Mouse (Mus musculus) cerebellum, adult 8-10 months (tissue): ENCODE data around the gene AC131692.1.

ENCODE experiments used
- DNase-seq: peaks from one replicate; pipeline ENCODE4 v3.0.0; 2022

The AC131692.1 gene

DNA sequence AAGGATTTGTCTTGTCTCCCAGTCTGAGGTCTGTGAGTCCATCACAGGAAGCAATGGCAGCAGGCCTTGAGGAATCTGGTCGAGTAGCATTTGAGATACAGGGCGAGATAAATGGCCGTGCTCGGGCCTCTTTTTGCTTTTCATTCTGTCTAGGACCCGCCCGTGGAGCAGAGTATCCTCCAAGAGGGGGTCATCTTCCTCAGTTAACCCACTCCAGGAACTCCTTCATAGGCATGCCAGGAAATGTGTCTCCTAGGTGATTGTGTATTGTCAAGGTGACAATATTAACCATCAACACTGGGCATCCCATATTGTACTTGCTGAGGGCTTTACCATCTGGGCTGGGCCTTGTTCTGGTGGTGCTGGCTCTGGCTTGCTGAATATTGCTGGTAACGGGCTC is at the start of gene AC131692.1:
AC131692.1 (plus strand) TSS at position 301 of the 400 bp plus-strand sequence.
- DNase-seq: no peak

DNA sequence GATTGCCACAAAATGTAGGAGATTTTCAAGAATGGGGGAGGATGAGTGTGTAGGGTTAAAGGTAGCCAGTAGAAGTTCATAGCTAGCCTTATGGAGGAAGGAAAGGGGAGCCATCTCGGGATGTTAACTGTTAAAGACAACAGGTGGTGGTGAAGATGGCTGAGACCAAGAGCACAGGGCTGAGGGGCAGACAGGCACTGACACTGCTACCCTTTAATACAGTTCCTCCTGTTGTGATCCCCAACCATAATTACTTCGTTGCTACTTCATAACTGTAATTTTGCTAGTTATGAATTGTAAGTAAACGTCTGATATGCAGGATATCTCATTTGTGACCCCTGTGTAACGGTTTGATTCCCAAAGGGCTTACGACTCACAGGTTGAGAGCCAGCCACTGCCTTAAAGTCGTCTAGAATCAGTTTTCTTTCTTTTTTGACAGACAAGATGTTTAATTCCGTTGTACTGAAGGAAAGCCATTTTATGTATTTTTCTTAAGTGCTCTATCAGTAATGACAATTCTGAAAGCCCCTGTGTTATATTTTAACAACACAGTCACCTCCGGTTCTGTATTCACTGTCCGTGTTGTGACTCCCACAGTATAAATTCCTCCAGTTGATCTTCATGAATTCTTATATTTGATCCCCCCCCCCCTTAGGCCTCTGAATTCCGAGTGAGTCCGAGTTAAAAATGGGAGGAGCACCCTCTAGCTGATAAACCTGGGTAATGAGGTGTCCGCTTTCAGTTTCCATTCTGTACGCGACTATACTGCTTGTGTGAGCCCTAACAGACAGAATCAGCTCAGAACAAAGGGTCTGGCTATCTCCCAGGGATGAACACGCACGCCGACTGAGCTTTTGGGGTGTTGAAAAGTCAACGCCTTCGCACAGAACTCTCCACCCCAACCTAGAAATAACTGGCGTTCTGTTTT is 48.6 kb upstream of the AC131692.1 start:
- DNase-seq: peak; percentile 16

DNA sequence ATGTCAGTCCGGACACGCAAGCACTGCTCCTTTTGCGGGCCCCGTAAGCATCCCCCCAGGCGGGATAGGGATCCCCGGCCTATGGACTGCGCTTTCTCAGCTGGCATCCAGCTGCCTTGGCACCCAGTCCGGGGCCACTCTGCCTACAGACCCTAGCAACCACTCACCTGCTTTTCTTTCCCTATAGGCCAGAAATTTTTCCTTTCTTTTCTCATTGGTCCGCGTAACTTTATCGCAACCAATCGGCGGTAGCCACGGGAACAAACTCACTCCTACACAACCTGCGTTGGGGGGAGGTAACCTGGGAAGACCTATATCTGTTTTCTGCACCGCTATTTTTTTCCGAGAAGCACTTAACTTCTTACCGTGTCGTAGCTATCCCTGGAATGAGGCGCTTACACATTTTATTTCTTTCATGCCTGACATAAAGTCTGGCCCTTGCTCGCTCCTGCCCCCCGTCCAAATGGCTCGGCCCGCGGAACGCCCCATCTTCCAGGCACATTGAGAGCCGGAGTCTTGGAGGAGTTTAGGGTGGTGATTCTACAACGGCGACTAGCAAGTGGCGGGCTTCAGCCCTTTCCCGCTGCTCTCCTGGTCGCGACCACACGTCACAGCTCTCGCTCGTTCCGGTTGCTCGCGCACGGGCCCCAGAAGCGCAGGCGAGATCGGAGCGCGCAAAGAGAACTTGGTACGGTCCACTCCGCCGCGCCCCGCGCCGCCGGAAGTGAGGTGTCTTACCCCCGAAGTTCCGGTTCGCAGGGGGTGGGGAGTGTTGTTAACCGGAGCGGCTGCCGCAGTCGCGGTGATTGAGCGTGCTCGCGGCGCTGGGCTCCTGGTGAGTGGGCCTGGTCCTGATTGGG is 47.7 kb upstream of the AC131692.1 start, which contains the start of gene Syvn1:
Syvn1 (plus strand) TSS at position 283 of the 860 bp plus-strand sequence.
- DNase-seq: peak; percentile 90

GRCm38 (mm10) chr19:6047154-6047898 is 46.9 kb upstream of the AC131692.1 start:
- DNase-seq: peak; percentile 46

- no peak for DNase-seq
Observed at GRCm38 (mm10) chr19:6047899-6048166, 46.4 kb upstream of the AC131692.1 start.

- peak; percentile 15 for DNase-seq
Observed at GRCm38 (mm10) chr19:6048681-6049410, 45.4 kb upstream of the AC131692.1 start.

DNA sequence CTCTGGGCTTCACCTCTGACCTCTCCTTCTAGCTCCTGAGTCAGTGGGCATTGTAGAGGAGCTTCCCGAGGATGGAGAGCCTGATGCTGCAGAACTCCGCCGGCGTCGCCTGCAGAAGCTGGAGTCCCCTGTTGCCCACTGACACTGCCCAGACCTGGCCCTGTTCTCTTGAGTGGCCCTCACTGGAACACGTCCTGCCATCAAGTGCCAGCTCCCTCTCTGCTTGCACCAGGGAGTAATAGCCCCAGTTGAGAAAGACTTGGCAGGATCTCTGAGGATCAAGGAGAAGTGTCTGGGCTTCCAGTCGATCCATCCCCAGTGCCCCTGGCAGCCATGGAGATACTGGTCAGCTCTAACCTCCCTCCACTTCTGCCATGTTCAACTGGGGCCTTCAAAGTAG is 41.7 kb upstream of the AC131692.1 start:
- no peak for DNase-seq

- DNase-seq: no peak
Observed at GRCm38 (mm10) chr19:6054296-6054695, 39.9 kb upstream of the AC131692.1 start.

- DNase-seq: peak; percentile 37
Observed at GRCm38 (mm10) chr19:6056696-6057095, 37.5 kb upstream of the AC131692.1 start.

- DNase-seq: peak; percentile 99
Observed at GRCm38 (mm10) chr19:6057313-6058096, 36.7 kb upstream of the AC131692.1 start, which contains the start of the genes Mrpl49 and Fau. TSS of gene Mrpl49 (minus strand) at chr19:6057785. TSS of gene Fau (plus strand) at chr19:6057844.

DNA sequence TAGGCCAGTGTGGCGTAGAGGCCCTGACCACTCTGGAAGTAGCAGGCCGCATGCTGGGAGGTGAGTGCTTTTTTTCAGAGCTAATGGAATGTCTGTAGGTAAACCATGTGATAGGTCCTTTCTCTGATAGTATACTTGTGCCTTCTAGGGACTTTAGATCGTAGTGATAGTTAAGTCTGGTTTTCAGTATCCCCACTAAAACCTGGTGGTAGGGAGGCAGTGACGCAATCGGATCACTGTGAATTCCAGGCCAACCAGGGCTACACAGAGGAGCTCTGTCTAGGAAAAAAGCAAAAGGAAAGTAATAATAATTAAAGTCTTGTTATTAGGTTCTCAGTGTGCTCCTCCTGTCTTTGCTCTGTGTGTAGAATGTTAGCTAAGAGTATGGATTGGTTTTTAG is 35.7 kb upstream of the AC131692.1 start:
- no peak for DNase-seq

- DNase-seq: no peak
Observed at GRCm38 (mm10) chr19:6058966-6059365, 35.3 kb upstream of the AC131692.1 start.

GRCm38 (mm10) chr19:6061021-6061533 is 33.1 kb upstream of the AC131692.1 start, which contains the start of gene Znhit2:
TSS of gene Znhit2 (plus strand) at chr19:6061192.
- DNase-seq: peak; percentile 79

GRCm38 (mm10) chr19:6061641-6062302 is 32.4 kb upstream of the AC131692.1 start:
- no peak for DNase-seq

DNA sequence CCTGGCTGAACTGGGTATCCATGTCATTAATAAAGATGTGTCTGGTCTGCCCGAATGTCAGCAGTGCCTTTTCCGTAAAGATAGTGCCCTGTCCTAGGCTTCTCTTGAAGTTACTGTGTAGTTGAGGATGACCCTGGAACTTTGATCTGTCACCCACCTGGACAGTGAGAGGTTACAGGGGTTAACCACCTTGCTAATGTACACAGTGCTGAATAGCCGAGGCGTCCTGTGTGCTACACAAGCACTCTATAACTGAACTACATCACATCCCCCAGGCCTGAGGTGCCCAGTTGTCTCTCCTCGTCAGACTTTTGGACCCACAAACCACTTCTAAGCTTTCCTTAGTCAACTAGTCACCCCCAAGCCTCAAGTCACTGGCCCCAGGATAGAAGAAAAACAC is 31.8 kb upstream of the AC131692.1 start:
- no peak for DNase-seq

DNA sequence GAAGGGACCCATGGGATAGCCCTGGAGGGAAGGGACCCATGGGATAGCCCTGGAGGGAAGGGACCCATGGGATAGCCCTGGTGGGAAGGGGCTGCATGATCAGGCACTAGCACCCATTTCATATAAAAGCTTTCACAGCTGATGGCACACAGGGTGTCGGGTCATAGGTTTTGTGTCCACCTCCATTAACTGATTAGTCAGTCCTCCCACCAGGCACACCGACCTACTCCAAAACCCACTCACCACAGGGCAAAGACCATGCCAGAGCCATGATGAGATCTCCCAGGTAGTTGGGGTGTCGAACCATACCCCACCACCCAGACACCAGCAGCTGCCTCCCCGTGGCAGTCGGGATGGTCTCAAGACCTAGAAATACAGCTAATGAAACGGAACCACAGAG is 31.1 kb upstream of the AC131692.1 start:
- DNase-seq: no peak

GRCm38 (mm10) chr19:6066571-6066970 is 27.6 kb upstream of the AC131692.1 start:
- DNase-seq: no peak

GRCm38 (mm10) chr19:6067011-6067723 is 27.1 kb upstream of the AC131692.1 start:
- peak; percentile 89 for DNase-seq

DNA sequence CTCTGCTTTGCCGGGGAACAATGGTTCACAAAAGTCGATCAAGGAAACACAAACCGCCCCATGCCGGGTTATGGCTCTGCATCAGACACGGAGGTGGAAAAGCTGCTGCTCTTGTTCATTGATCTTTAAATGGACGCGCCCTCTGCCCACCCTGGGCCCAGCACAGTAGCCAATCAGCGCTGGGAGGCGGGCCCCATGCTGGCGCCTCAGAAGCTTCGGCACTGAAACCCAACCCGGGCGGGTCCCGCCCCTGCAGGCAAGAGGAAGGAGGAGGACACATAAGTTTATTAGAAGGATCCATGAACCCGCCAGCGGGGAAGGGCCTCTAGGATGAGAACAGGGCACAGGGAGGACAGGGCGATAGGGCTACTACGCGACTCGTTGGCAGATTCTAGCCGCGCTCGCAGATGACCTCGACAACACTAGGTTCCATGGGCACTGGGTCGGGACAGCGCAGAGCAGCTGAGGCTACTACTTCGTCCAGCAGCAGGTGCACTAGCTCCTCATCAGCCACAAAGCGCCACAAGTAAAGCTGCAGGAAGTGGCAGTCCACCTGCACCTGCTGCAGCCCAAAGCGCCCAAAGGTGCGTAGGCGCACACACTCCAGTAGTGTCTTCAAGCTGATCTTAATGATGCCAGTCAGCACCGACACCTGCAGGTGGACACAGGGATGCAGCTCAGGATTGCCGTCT is 26.3 kb upstream of the AC131692.1 start, which contains the start of gene Tm7sf2:
Tm7sf2 (minus strand) TSS at position 650 of the 692 bp plus-strand sequence.
- DNase-seq: peak; percentile 81
